Mouse (Mus musculus) hindbrain, postnatal 0 days (tissue): ENCODE results near the gene Gpc6. TPM values are rescaled to one million over a fixed set of nuclear protein-coding genes. Genes with fewer than 3 reads are reported as not detected.
A peak's percentile ranks its signal among the peaks of the same experiment; 100 is the strongest.

Source experiments
- ATAC-seq: fragments of 200-750 bp; cut with Nextera tagmentation; 2 replicates; pipeline ENCODE4 v1.8.0; 2017; ENCODE audit warnings: mild to moderate bottlenecking, moderate TSS enrichment, moderate library complexity
- DNase-seq: peaks from one replicate; pipeline ENCODE4 v3.0.0-alpha.2; 2015; ENCODE audit warnings: low spot score
- H3K27ac ChIP-seq: fragments of 300-500 bp; sonication (generic); 2 replicates; pipeline ENCODE4 v1.5.1; 2014; ENCODE audit warnings: mild to moderate bottlenecking
- H3K27me3 ChIP-seq: fragments of 300-500 bp; sonication (generic); 2 replicates; pipeline ENCODE4 v1.6.1; 2014; ENCODE audit warnings: low read length, mixed read lengths; ENCODE audit not compliant: insufficient read depth
- H3K36me3 ChIP-seq: fragments of 300-500 bp; sonication (generic); 2 replicates; pipeline ENCODE4 v1.6.1; 2014; ENCODE audit warnings: low read length, mixed read lengths; ENCODE audit not compliant: insufficient read depth
- H3K4me1 ChIP-seq: fragments of 300-500 bp; sonication (generic); 2 replicates; pipeline ENCODE4 v1.6.1; 2014; ENCODE audit warnings: antibody characterized with exemption, low read length, mixed read lengths; ENCODE audit not compliant: insufficient read depth
- H3K4me2 ChIP-seq: fragments of 300-500 bp; sonication (generic); 2 replicates; pipeline ENCODE4 v1.6.1; 2014; ENCODE audit warnings: low read depth, mild to moderate bottlenecking, low read length, moderate library complexity, mixed read lengths
- H3K4me3 ChIP-seq: fragments of 300-500 bp; sonication (generic); 2 replicates; pipeline ENCODE4 v1.5.1; 2014; ENCODE audit warnings: low read length
- H3K9ac ChIP-seq: fragments of 300-500 bp; sonication (generic); replicated peaks from 2 replicates; pipeline ENCODE4 v1.6.1; 2014; ENCODE audit warnings: mild to moderate bottlenecking, low read length, moderate library complexity, mixed read lengths
- H3K9me3 ChIP-seq: fragments of 300-500 bp; sonication (generic); 2 replicates; pipeline ENCODE4 v1.6.1; 2016; ENCODE audit warnings: low read length, mixed read lengths
- CTCF ChIP-seq: IDR thresholded peaks from 2 replicates; pipeline ENCODE4 v1.5.1; 2016; ENCODE audit warnings: antibody characterized with exemption, control low read depth, low read depth
- WGBS: fragments of 180-500 bp; shearing (Covaris S2); extraction: QIAGEN DNeasy Blood & Tissue Kit; methylation state at CpG from one replicate; pipeline ENCODE4 v1.1.7; 2014; 5-methylcytosine and 5-hydroxymethylcytosine counted together
- polyA plus RNA-seq: library from polyadenylated mRNA; unstranded; fragments of >200 nt; fragmentation: Nextera tagmentation; extraction: Ambion mirVana; gene quantifications from 2 replicates; pipeline ENCODE4 v1.2.1, GENCODE M21; 2015
- total RNA-seq: library from RNA; depleted of rRNA; stranded (reverse); fragments of >200 nt; gene quantifications from 2 replicates; pipeline ENCODE4 v1.2.3, GENCODE M21; 2014

Gene Gpc6
- total and polyA plus RNA-seq, 2 experiments from 2014 or later, result 17.9 to 28.5 TPM

GRCm38 (mm10) chr14:117673541-117673940, 748.4 kb downstream of the Gpc6 start:
- Histone ChIP-seq H3K4me3 (no peak overlapping the region), H3K9ac (no peak overlapping the region), H3K9me3 (no peaks in the 10 kb centered on the region), H3K36me3 (no peaks in the 10 kb centered on the region), H3K4me1 (no peaks in the 10 kb centered on the region), H3K27ac (no peak overlapping the region), H3K27me3 (no peaks in the 10 kb centered on the region), H3K4me2 (no peak overlapping the region)
- ATAC-seq (no peak), DNase-seq (no peak)
- TF ChIP-seq CTCF, result no peak
- 93% methylated on average over 7 of the region's 7 CpGs for WGBS

DNA sequence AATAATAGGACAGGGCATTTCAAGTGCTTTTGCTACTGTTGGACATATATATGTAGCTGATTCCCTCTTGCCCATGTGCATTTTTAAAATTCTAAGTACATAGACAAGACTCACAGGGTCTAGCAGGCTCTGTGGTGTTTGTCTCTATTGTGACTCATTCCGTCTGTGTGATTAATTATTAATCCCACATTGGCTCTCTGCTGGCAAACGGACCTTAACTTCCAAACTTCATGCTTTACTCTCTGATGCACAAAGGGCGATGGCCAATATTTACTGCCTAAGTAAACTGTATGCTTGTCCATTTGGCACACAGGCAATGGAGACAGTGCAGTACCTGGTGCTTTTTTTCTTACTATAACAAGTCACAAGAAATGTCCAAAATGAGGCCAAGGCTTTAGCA, 749.4 kb downstream of the Gpc6 start:
- no peaks in the 10 kb centered on the region for H3K27me3 ChIP-seq
- no peaks in the 10 kb centered on the region for H3K9me3 ChIP-seq
- H3K9ac ChIP-seq, result no peak overlapping the region
- H3K4me1 ChIP-seq, result no peaks in the 10 kb centered on the region
- H3K36me3 ChIP-seq, result no peaks in the 10 kb centered on the region
- no peak for ATAC-seq
- no peak overlapping the region for H3K4me3 ChIP-seq
- WGBS, result 62% methylated on average over 3 of the region's 3 CpGs
- no peak for DNase-seq
- no peak overlapping the region for H3K27ac ChIP-seq
- TF ChIP-seq CTCF, result no peak
- H3K4me2 ChIP-seq, result no peak overlapping the region

- no peak overlapping the region for H3K27ac ChIP-seq
- no peaks in the 10 kb centered on the region for H3K9me3 ChIP-seq
- ATAC-seq (no peak), DNase-seq (no peak)
- no peaks in the 10 kb centered on the region for H3K36me3 ChIP-seq
- H3K27me3 ChIP-seq, result no peaks in the 10 kb centered on the region
- peaks cover 8% of the 10 kb centered on the region; the same call in 1 of the 2 replicates for H3K4me1 ChIP-seq
- H3K9ac ChIP-seq, result no peak overlapping the region
- H3K4me3 ChIP-seq, result no peak overlapping the region
- WGBS, result 81% methylated on average over 3 of the region's 3 CpGs
- TF ChIP-seq CTCF, result no peak
- no peak overlapping the region for H3K4me2 ChIP-seq
Measured at GRCm38 (mm10) chr14:117679926-117680325, 754.8 kb downstream of the Gpc6 start.

DNA sequence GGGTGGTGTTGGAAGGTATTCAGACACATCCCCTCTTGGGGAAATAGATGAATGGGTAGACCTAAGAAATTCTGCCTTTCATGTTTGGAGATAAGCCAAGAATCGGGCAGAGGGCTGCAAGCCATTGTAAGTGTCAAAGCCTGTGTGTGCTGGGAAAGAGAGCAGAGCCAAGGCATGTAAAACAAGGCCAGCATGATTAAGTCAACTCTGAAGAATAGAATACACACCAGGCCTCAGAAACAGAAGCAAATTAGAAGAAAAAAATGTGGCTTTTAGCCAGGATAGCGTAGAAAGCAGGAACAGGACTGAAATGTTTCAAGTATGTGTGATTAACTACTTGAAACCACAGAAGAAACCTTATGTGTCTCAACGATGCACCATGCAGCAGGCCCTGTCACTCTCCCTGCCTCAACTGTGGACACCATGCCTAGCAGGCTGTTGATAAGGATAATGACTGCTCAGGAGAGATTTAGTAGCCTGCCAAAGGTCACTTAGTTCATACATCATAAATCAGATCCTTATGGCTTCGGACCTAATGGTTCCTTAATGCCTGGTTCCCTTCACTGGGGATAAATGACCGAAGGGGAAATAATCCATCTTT, 756.3 kb downstream of the Gpc6 start:
- H3K36me3 ChIP-seq, result no peaks in the 10 kb centered on the region
- WGBS, result 41% methylated on average over 5 of the region's 5 CpGs
- DNase-seq (peak; percentile 75), ATAC-seq (peak; percentile 78)
- H3K27me3 ChIP-seq, result no peaks in the 10 kb centered on the region
- no peak overlapping the region for H3K9ac ChIP-seq
- H3K4me2 ChIP-seq, result no peak overlapping the region
- no peak overlapping the region for H3K27ac ChIP-seq
- no peak for TF ChIP-seq CTCF
- no peaks in the 10 kb centered on the region for H3K9me3 ChIP-seq
- no peak overlapping the region for H3K4me3 ChIP-seq
- H3K4me1 ChIP-seq, result peaks cover 8% of the 10 kb centered on the region; the same call in 1 of the 2 replicates

DNA sequence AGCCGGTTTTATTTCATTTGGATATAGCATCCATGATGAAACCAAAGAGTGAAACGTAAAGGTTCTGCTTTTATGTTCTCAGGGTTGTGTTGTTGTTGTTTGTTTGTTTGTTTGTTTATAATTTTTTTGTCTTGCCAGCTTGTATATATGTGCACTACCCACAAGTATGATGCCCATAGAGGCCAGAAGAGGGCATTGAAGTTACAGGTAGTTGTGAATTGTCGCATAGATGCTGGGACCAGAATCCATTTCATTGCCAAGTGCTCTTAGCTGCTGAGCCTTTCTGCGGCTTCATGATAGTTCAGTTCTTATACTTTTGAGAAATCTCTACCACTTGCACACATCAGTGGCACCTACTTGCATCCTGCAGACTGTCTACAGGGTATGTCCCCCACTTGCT, 758.0 kb downstream of the Gpc6 start:
- Histone ChIP-seq H3K9me3 (no peaks in the 10 kb centered on the region), H3K36me3 (no peaks in the 10 kb centered on the region), H3K27me3 (no peaks in the 10 kb centered on the region), H3K9ac (no peak overlapping the region), H3K27ac (no peak overlapping the region), H3K4me2 (no peak overlapping the region), H3K4me3 (no peak overlapping the region), H3K4me1 (peaks cover 8% of the 10 kb centered on the region; the same call in 1 of the 2 replicates)
- no peak for TF ChIP-seq CTCF
- WGBS, result 95% methylated on average over 4 of the region's 4 CpGs
- ATAC-seq (no peak), DNase-seq (no peak)

DNA sequence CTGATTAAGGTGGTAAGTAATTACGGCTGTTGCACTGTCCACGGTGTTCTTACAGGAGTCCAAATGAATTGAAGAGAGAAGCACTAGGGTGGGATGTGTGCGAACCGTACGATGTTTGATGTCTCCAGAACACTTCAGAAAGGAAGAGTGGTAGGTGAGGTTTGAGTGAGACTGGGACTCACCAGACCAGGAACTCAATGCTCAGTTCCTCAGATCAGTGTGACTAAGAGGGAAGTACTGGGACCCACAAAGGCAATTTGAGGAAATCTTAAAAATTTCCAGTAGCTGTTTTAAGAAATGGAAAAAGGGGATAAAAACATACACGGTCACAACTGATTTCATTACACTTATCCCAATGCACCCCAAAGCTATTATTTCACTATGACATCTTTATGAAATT, 764.7 kb downstream of the Gpc6 start:
- DNase-seq (no peak), ATAC-seq (no peak)
- Histone ChIP-seq H3K9ac (no peak overlapping the region), H3K27me3 (no peaks in the 10 kb centered on the region), H3K4me1 (no peaks in the 10 kb centered on the region), H3K9me3 (no peaks in the 10 kb centered on the region), H3K4me2 (no peak overlapping the region), H3K27ac (no peak overlapping the region), H3K36me3 (no peaks in the 10 kb centered on the region), H3K4me3 (no peak overlapping the region)
- 95% methylated on average over 6 of the region's 6 CpGs for WGBS
- no peak for TF ChIP-seq CTCF

GRCm38 (mm10) chr14:117695565-117695964, 770.5 kb downstream of the Gpc6 start:
- Histone ChIP-seq H3K9me3 (no peaks in the 10 kb centered on the region), H3K4me3 (no peak overlapping the region), H3K4me1 (no peaks in the 10 kb centered on the region), H3K27ac (no peak overlapping the region), H3K27me3 (no peaks in the 10 kb centered on the region), H3K9ac (no peak overlapping the region), H3K4me2 (no peak overlapping the region), H3K36me3 (no peaks in the 10 kb centered on the region)
- DNase-seq, result no peak
- ATAC-seq, result peak; percentile 62; the same call in 1 of the 2 replicates
- no peak for TF ChIP-seq CTCF
- WGBS, result 81% methylated on average over 8 of the region's 8 CpGs
